Mouse (Mus musculus): ENCODE data around the gene Ube2o. TPM values are rescaled to one million over a fixed set of nuclear protein-coding genes. Genes with fewer than 3 reads are reported as not detected.
A peak's percentile ranks its signal among the peaks of the same experiment; 100 is the strongest.

Ube2o gene
- polyA plus RNA-seq, 1 experiment from 2014 or later = 19.9 TPM

- Histone ChIP-seq H3K4me3 (peak overlapping the region; percentile 55), H3K27me3 (peaks cover 51% of the 10 kb centered on the region), H3K27ac (peak overlapping the region; percentile 41; the same call in 1 of the 2 replicates), H3K9ac (peak overlapping the region; percentile 60), H3K4me1 (peaks cover 37% of the 10 kb centered on the region), H3K4me2 (replicated peaks) (peak overlapping the region; percentile 97), H3K9me3 (no peaks in the 10 kb centered on the region), H3K36me3 (peaks cover 14% of the 10 kb centered on the region)
- peak; percentile 37 for ATAC-seq (ENCODE audit: insufficient number of reproducible peaks, insufficient read depth, low FRiP score, low TSS enrichment)
- under 1% methylated on average over 50 of the region's 50 CpGs for WGBS
Measured at GRCm38 (mm10) chr11:116532810-116533338, 48.4 kb downstream of the Ube2o start.

- H3K27me3 ChIP-seq = peaks cover 51% of the 10 kb centered on the region
- peaks cover 37% of the 10 kb centered on the region for H3K4me1 ChIP-seq
- WGBS = under 1% methylated on average over 30 of the region's 30 CpGs
Measured at GRCm38 (mm10) chr11:116532262-116532809, 48.9 kb downstream of the Ube2o start.

DNA sequence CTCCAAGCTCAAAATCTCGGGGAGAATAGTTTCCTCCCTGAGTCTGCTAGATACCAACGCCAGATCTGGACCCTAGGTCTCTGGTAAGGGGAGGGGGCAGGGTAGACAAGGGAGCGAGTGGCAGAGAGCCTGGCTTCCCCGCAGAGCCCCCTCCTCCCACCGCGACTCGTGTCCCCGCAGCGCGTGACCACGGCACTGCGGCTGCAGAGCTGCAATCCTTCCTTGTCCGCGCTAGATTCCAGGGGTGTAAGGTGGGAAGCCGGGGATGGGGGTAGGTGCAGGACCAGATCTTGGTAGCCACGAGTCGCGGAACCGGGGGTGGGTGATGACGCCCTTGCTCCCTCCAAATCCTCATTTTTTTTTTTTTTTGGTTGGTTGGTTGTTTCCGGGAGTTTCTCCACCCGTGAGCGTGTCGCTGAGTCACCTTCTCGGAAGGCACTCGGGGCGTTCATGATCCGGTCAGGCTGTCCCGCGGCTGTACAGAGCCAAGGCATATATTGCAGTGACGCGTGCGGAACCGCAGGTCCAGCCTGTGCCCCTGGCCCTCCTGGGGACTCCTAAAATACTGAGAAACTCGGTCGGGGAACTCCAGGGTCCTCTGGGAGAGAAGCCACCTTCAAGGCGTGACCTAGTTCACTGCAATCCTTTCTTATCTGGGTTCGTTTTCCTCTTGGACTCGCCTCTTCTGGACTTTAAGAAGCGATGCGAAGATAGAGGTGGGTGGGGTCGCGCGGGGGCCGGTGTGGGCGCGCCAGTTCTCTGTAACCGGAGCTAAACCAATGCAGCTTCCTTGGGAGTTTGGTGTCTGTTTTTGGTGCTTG, 49.7 kb downstream of the Ube2o start:
- peak overlapping the region; percentile 97 for H3K4me2 ChIP-seq (replicated peaks)
- H3K27ac ChIP-seq = peak overlapping the region; percentile 63
- H3K27me3 ChIP-seq = peaks cover 51% of the 10 kb centered on the region
- H3K9me3 ChIP-seq = no peaks in the 10 kb centered on the region
- ATAC-seq (ENCODE audit: insufficient number of reproducible peaks, insufficient read depth, low FRiP score, low TSS enrichment) = no peak
- H3K4me3 ChIP-seq = peak overlapping the region; percentile 55
- peaks cover 37% of the 10 kb centered on the region for H3K4me1 ChIP-seq
- WGBS = 1% methylated on average over 48 of the region's 48 CpGs
- peaks cover 6% of the 10 kb centered on the region for H3K36me3 ChIP-seq
- peak overlapping the region; percentile 31; the same call in 1 of the 2 replicates for H3K9ac ChIP-seq

More at GRCm38 (mm10) chr11:116532262-116532809, 48.9 kb downstream of the Ube2o start:
- peak overlapping the region; percentile 60 for H3K9ac ChIP-seq
- 0 out of 2 replicates have a peak overlapping the region, but pooled peaks have one; percentile 41 for H3K27ac ChIP-seq
- peaks cover 12% of the 10 kb centered on the region for H3K36me3 ChIP-seq
- H3K4me3 ChIP-seq = peak overlapping the region; percentile 55
- no peaks in the 10 kb centered on the region for H3K9me3 ChIP-seq
- peak overlapping the region; percentile 97 for H3K4me2 ChIP-seq (replicated peaks)
- ATAC-seq (ENCODE audit: insufficient number of reproducible peaks, insufficient read depth, low FRiP score, low TSS enrichment) = no peak

DNA sequence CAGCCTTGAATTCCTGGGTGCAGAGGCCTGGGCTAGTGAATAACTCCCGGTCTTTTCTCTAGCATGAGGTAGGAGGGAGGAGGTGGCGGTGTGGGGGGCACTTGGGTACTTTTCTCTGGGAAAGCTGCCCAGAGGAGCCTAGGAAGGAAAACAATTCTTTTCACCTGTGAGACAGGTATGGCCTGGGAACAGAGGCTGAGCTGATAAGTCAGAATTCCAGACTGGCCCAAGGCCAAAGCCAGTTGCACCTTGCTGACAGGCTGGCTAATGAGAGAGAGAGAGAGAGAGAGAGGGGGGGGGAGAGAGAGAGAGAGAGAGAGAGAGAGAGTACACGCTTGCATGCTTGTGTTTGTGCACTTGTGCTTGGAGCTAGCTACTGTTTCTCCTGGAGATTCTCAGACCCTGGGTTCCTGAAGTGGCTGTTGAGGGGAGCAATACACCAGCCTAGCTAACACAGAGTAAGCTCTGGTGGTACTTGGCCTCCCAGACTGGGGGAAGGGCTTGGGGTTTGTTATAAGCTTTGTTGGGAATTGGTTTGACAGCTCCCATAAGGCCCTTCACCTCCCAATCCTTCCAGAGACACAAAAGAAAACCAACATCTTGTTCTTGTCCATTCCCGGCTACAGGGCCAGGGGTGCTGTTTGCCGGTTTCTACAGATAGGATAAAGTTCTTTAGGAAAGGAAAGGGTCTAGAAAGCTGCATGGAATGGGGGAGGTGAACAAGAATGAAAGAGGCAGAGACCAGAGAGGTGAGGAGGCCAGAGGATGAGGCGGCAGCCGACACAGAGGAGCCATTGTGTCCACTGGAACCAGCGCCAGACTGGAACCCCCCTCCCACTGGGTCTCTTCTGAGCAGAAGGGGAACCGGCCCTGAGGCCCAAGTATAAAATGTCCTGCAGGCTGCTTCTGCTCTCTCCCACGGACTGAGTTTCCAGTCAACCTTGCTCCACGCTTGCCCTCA, 50.8 kb downstream of the Ube2o start, which contains the start of gene Sphk1:
Gene Sphk1, plus strand, starts transcription at position 739 of the 961 bp plus-strand sequence.
- peaks cover 51% of the 10 kb centered on the region for H3K27me3 ChIP-seq
- peak within 1 kb of the TSS; percentile 33; the same call in 1 of the 2 replicates for H3K9ac ChIP-seq
- peaks cover 37% of the 10 kb centered on the region for H3K4me1 ChIP-seq
- no peaks in the 10 kb centered on the region for H3K9me3 ChIP-seq
- peak within 1 kb of the TSS; percentile 63 for H3K27ac ChIP-seq
- H3K4me2 ChIP-seq (replicated peaks) = peak within 1 kb of the TSS; percentile 97
- ATAC-seq (ENCODE audit: insufficient number of reproducible peaks, insufficient read depth, low FRiP score, low TSS enrichment) = no peak
- 17% methylated on average over 11 of the region's 11 CpGs for WGBS
- no peaks in the 10 kb centered on the region for H3K36me3 ChIP-seq
- peak within 1 kb of the TSS; percentile 55 for H3K4me3 ChIP-seq

DNA sequence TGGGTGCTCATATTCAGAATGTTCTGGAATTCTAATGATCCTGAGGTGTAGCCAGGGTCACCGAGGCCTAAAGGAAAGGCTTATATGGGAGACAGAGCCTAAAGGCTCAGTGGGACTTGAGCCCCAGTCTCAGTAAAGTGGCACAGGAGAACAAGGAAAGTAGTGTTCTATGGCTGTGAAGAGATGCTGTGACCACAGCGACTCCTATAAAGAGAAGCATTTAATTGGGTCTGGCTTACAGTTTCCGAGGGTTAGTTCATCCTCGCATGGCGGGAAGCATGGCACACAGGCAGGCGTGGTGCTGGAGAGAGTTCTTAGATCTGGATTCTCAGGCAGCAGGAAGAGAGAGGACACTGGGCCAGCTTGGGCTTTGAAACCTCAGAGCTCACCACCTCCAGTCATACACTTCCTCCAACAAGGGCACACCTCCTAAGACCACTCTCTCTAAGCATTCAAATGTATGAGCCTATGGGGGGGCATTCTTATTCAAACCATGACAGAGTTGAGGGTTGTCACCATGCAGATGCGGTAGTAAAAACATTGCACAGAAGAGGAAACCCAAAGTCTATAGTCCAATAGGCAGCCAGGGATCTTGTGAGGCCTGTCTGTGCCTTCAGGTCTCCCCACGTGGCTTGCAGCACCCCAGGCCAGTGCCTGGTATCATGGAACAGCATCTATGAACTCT, 52.5 kb downstream of the Ube2o start:
- Histone ChIP-seq H3K9me3 (no peaks in the 10 kb centered on the region), H3K4me3 (no peak overlapping the region), H3K9ac (no peak overlapping the region), H3K4me2 (replicated peaks) (no peak overlapping the region), H3K27me3 (peaks cover 40% of the 10 kb centered on the region), H3K36me3 (no peaks in the 10 kb centered on the region), H3K27ac (no peak overlapping the region), H3K4me1 (peaks cover 34% of the 10 kb centered on the region)
- no peak for ATAC-seq (ENCODE audit: insufficient number of reproducible peaks, insufficient read depth, low FRiP score, low TSS enrichment)
- 70% methylated on average over 8 of the region's 8 CpGs for WGBS

- H3K4me1 ChIP-seq = peaks cover 13% of the 10 kb centered on the region
- peak overlapping the region; percentile 46; the same call in 1 of the 2 replicates for H3K27ac ChIP-seq
- H3K27me3 ChIP-seq = no peaks in the 10 kb centered on the region
- H3K4me2 ChIP-seq (replicated peaks) = no peak overlapping the region
- no peak overlapping the region for H3K4me3 ChIP-seq
- ATAC-seq (ENCODE audit: insufficient number of reproducible peaks, insufficient read depth, low FRiP score, low TSS enrichment) = no peak
- no peak overlapping the region for H3K9ac ChIP-seq
- WGBS = 48% methylated on average over 5 of the region's 5 CpGs
- H3K9me3 ChIP-seq = no peaks in the 10 kb centered on the region
- H3K36me3 ChIP-seq = no peaks in the 10 kb centered on the region
Measured at GRCm38 (mm10) chr11:116523699-116524189, 57.5 kb downstream of the Ube2o start.

DNA sequence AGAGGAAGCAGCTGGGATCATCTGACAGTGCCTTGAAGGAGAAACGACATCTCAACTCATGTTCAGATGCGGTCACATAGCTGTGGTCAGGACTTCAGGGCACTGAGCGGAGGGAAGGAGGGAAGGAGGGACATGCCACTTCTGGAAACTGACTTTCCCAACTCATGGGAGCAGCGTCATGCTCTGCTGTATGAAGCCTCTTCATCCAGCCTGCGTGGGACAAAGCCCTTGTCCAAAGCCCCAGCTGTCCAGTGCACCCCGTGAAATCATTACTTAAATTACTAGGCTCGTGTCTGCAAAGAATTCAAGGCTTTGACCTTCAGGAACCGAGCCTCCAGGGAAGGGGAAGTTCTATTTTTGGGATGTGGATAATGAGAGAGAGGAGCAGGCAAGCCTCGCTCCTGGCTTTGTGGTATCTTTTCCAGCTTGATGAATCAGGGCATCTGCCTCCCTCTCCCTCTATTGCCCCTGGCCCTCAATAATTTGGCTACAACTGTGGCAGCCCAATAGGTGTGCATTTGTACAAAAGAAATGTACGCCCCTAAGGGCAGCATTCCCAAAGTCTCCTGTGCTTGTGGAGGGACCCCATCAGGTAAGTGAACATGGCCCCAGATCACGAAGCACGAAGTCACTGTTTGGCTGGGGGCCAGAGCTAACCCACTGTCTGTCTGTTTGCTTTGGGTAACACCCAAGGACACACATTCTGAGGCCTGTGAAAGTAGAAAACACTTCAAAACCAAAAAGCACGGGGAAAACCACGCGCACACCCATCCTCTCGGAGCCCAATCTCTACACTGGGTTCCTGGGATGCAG, 58.2 kb downstream of the Ube2o start:
- H3K4me2 ChIP-seq (replicated peaks) = no peak overlapping the region
- H3K27ac ChIP-seq = peak overlapping the region; percentile 46; the same call in 1 of the 2 replicates
- no peak overlapping the region for H3K4me3 ChIP-seq
- no peaks in the 10 kb centered on the region for H3K9me3 ChIP-seq
- no peaks in the 10 kb centered on the region for H3K36me3 ChIP-seq
- no peak overlapping the region for H3K9ac ChIP-seq
- ATAC-seq (ENCODE audit: insufficient number of reproducible peaks, insufficient read depth, low FRiP score, low TSS enrichment) = no peak
- peaks cover 17% of the 10 kb centered on the region for H3K4me1 ChIP-seq
- 44% methylated on average over 16 of the region's 16 CpGs for WGBS
- H3K27me3 ChIP-seq = no peaks in the 10 kb centered on the region

DNA sequence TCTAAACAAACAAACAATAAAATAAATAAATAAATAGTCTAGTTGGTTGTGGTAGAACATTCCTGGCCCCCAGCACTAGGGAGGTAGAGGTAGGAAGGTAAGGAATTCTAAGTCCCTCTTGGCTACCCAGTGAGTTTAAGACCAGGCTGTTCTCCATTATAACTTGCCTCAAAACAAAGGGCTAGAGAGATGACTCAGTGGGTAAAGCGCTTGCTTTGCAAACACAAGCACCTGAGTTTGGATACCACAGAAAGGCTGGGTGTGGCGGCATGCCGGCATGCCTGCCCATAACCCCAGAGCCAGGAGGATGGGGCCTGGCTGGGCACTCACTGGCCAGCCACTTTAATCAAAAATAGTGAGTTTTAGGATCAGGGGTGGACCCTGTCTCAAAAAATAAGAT, 59.2 kb downstream of the Ube2o start:
- Histone ChIP-seq H3K4me3 (no peak overlapping the region), H3K9ac (no peak overlapping the region), H3K27me3 (no peaks in the 10 kb centered on the region), H3K4me1 (peaks cover 17% of the 10 kb centered on the region), H3K9me3 (no peaks in the 10 kb centered on the region), H3K4me2 (replicated peaks) (no peak overlapping the region), H3K27ac (no peak overlapping the region), H3K36me3 (no peaks in the 10 kb centered on the region)
- 92% methylated on average over 3 of the region's 3 CpGs for WGBS
- ATAC-seq (ENCODE audit: insufficient number of reproducible peaks, insufficient read depth, low FRiP score, low TSS enrichment) = no peak

DNA sequence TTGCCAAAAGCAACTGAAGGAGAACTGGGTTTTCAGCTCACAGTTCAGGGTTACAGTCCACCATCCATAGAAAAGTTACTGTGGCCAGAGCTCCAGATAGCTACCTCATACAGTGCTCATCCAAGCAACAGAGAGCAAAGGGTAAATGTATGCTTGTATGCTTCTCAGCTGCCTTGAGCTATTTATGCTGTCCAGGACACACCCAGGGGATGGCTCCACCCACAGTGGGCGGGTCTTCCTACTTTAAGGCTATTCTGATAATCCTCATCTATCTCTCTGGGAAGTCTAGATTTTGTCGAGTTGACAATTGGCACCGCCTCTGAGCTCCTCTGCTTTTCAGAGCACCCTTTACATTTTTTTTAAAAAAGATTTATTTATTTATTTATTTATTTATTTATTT, 60.1 kb downstream of the Ube2o start:
- 66% methylated on average over 3 of the region's 3 CpGs for WGBS
- H3K9ac ChIP-seq = no peak overlapping the region
- ATAC-seq (ENCODE audit: insufficient number of reproducible peaks, insufficient read depth, low FRiP score, low TSS enrichment) = no peak
- no peak overlapping the region for H3K4me2 ChIP-seq (replicated peaks)
- H3K36me3 ChIP-seq = no peaks in the 10 kb centered on the region
- H3K4me3 ChIP-seq = no peak overlapping the region
- H3K27me3 ChIP-seq = no peaks in the 10 kb centered on the region
- H3K4me1 ChIP-seq = peaks cover 17% of the 10 kb centered on the region
- H3K9me3 ChIP-seq = no peaks in the 10 kb centered on the region
- H3K27ac ChIP-seq = no peak overlapping the region

DNA sequence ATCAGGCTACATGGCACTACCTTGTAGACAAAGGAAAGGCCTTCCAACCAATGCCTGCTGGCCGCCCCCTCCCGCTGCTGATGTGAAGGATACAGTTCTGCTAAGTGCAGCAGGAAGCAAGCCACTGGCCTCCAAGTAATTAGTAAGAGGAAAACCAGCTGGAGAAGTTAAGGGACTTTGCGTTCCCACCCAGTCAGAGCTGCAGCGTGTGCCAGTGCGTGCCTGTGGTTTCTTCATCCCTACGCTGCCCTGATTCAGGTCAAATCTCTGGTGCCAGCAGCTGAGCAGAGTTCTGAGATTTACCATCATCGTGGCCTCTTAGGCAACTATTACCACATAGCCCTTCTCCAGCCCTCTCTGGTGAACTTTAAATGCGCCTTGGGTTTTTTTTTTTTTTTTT, 62.8 kb downstream of the Ube2o start:
- Histone ChIP-seq H3K4me2 (replicated peaks) (no peak overlapping the region), H3K27ac (0 out of 2 replicates have a peak overlapping the region, but pooled peaks have one; percentile 41), H3K4me3 (no peak overlapping the region), H3K36me3 (no peaks in the 10 kb centered on the region), H3K9ac (no peak overlapping the region), H3K9me3 (no peaks in the 10 kb centered on the region), H3K4me1 (peaks cover 23% of the 10 kb centered on the region), H3K27me3 (peaks cover 8% of the 10 kb centered on the region; the same call in 1 of the 2 replicates)
- 55% methylated on average over 8 of the region's 8 CpGs for WGBS
- ATAC-seq (ENCODE audit: insufficient number of reproducible peaks, insufficient read depth, low FRiP score, low TSS enrichment) = no peak

Measured in embryonic facial prominence, embryonic 12.5 days (tissue).